Mouse (Mus musculus) cortical plate, adult 2 months (tissue): ENCODE measurements around the gene Nhlrc4.

Source experiments
- CTCF ChIP-seq: fragments of 200-500 bp; IDR thresholded peaks from 2 replicates; pipeline ENCODE4 v1.5.1; 2011; ENCODE audit warnings: mild to moderate bottlenecking, control low read depth, low read length; ENCODE audit not compliant: insufficient read depth; ENCODE audit errors: extremely low read depth
- POLR2A ChIP-seq: fragments of 200-500 bp; IDR thresholded peaks from 2 replicates; pipeline ENCODE4 v1.6.1; 2011; ENCODE audit warnings: mild to moderate bottlenecking, low read length, control low read depth; ENCODE audit not compliant: insufficient read depth; ENCODE audit errors: extremely low read depth

GRCm38 (mm10) chr17:25984066-25984465, 39.3 kb upstream of the Nhlrc4 start:
- TF ChIP-seq CTCF (no peak), POLR2A (no peak)
